Mouse (Mus musculus) liver, embryonic 12.5 days (tissue): ENCODE data around the gene Cap2. TPM values are rescaled to one million over a fixed set of nuclear protein-coding genes. Genes with fewer than 3 reads are reported as not detected.

Experiments
- ATAC-seq: fragments of 200-750 bp; cut with Nextera tagmentation; 2 replicates; pipeline ENCODE4 v1.8.0; 2017; ENCODE audit warnings: moderate number of reproducible peaks, mild to moderate bottlenecking, moderate library complexity
- H3K27ac ChIP-seq: fragments of 300-500 bp; sonication (generic); 2 replicates; pipeline ENCODE4 v1.5.1; 2016; ENCODE audit warnings: mild to moderate bottlenecking
- H3K27me3 ChIP-seq: fragments of 300-500 bp; sonication (generic); replicated peaks from 2 replicates; pipeline ENCODE4 v1.6.1; 2016; ENCODE audit warnings: mild to moderate bottlenecking, moderate library complexity
- H3K36me3 ChIP-seq: fragments of 300-500 bp; sonication (generic); 2 replicates; pipeline ENCODE4 v1.6.1; 2016; ENCODE audit warnings: mild to moderate bottlenecking, moderate library complexity
- H3K4me1 ChIP-seq: fragments of 300-500 bp; sonication (generic); 2 replicates; pipeline ENCODE4 v1.6.1; 2016
- H3K4me2 ChIP-seq: fragments of 300-500 bp; sonication (generic); 2 replicates; pipeline ENCODE4 v1.6.1; 2016; ENCODE audit warnings: mild to moderate bottlenecking, moderate library complexity
- H3K4me3 ChIP-seq: fragments of 300-500 bp; sonication (generic); 2 replicates; pipeline ENCODE4 v1.5.1; 2016; ENCODE audit warnings: mild to moderate bottlenecking, moderate library complexity
- H3K9ac ChIP-seq: fragments of 300-500 bp; sonication (generic); 2 replicates; pipeline ENCODE4 v1.6.1; 2016; ENCODE audit warnings: mild to moderate bottlenecking, moderate library complexity
- H3K9me3 ChIP-seq: fragments of 300-500 bp; sonication (generic); replicated peaks from 2 replicates; pipeline ENCODE4 v1.6.1; 2016; ENCODE audit warnings: mild to moderate bottlenecking, moderate library complexity
- WGBS: fragments of 180-500 bp; shearing (Covaris S2); methylation state at CpG from one replicate; pipeline ENCODE4 v1.1.7; 2016; ENCODE audit not compliant: insufficient replicate concordance; 5-methylcytosine and 5-hydroxymethylcytosine counted together
- polyA plus RNA-seq: library from polyadenylated mRNA; unstranded; fragments of >200 nt; fragmentation: Nextera tagmentation; extraction: Ambion mirVana; gene quantifications from 2 replicates; pipeline ENCODE4 v1.2.1, GENCODE M21; 2016

Cap2 gene
- polyA plus RNA-seq, 1 experiment from 2014 or later, result 2.4 TPM

DNA sequence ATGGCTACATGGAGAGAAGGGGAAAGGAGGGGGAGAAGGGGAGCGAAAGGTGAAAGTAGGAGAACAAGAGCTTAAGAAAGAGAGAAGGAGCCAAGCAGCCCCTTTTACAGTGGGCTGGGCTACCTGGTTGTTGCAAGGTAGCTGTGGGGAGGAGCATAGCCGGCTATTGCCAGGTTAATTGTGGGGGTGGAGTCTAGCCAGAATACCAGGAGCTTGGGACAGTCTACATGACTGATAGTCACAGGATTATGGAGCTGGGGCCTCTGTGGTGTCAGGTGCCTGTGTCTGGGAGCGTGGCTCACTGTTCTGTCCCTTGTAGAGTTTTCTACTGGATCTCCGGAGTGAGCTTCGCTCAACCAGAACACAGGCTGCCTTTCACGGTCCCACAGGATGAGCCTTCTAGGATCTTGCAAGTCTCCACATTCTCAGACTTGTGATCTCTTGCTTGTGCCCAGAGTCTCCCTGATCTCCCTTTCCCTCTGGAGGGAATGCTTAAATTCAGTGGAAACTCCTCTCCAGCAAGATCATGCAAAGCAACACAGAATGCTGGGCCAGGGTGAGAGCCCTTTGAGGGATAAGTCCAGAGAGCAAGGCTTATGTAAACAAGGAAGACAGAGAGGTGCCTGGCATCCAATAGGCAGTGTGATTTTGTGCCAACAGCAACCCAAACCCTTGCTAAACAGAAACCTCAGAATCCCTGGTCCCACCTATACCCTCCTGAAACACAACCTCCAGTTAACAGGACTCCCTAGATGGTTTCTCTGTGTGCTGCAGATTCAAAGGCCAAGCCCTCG, 119.5 kb downstream of the Cap2 start:
- no peak overlapping the region for H3K4me2 ChIP-seq
- no peak overlapping the region for H3K4me3 ChIP-seq
- ATAC-seq, result no peak
- WGBS, result 74% methylated on average over 7 of the region's 7 CpGs
- H3K27ac ChIP-seq, result no peak overlapping the region
- no peaks in the 10 kb centered on the region for H3K27me3 ChIP-seq
- H3K9me3 ChIP-seq, result no peaks in the 10 kb centered on the region
- H3K36me3 ChIP-seq, result no peaks in the 10 kb centered on the region
- H3K4me1 ChIP-seq, result no peaks in the 10 kb centered on the region
- H3K9ac ChIP-seq, result no peak overlapping the region

DNA sequence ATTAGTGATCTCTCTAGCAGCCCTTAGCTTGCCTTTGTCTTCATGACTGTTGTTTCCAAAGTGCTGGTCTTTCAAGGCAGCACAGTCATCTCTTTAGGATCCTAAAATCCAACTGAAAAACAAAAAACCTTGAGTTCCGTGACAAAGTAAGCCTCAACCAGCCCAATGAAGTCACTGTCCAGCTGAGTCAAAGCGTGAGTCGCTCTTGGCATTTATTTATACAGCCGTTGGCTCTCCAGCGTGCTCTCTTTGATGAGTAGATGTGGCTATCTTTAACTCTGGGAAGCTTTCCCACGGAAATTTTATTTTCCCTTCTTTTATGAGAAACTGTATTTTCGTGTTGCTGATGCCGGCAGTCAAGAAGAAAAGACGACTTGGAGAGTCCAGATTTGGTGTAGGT, 125.0 kb downstream of the Cap2 start:
- ATAC-seq, result no peak
- Histone ChIP-seq H3K27ac (no peak overlapping the region), H3K4me2 (no peak overlapping the region), H3K27me3 (no peaks in the 10 kb centered on the region), H3K9ac (no peak overlapping the region), H3K36me3 (no peaks in the 10 kb centered on the region), H3K4me3 (no peak overlapping the region), H3K4me1 (no peaks in the 10 kb centered on the region), H3K9me3 (no peaks in the 10 kb centered on the region)
- WGBS, result 79% methylated on average over 9 of the region's 9 CpGs

GRCm38 (mm10) chr13:46627841-46628240, 126.2 kb downstream of the Cap2 start:
- Histone ChIP-seq H3K27ac (no peak overlapping the region), H3K4me2 (no peak overlapping the region), H3K9ac (no peak overlapping the region), H3K36me3 (no peaks in the 10 kb centered on the region), H3K4me3 (no peak overlapping the region), H3K9me3 (no peaks in the 10 kb centered on the region), H3K27me3 (no peaks in the 10 kb centered on the region), H3K4me1 (peaks cover 3% of the 10 kb centered on the region; the same call in 1 of the 2 replicates)
- no peak for ATAC-seq
- WGBS, result 79% methylated on average over 10 of the region's 10 CpGs

DNA sequence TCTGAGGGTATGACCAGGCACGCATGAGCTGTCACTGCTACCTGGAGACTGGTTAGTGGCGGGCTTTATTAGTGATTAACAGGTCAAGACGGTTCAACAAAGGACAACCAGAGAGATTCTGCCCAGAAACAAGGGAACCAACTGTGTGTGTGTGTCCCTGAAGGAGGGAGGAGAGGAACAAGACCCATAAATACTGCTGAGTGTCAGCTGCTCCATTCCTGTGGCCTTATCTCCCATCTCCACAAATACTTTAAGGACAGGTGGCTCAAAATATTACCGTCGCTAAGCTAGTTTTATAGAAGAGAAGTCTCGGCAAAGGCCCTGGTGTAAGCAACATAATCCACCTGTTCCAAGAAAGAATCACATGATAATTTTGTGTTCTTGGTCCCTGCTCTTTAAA, 127.7 kb downstream of the Cap2 start:
- no peak overlapping the region for H3K27ac ChIP-seq
- H3K9me3 ChIP-seq, result no peaks in the 10 kb centered on the region
- WGBS, result 70% methylated on average over 6 of the region's 6 CpGs
- no peak for ATAC-seq
- no peak overlapping the region for H3K4me2 ChIP-seq
- H3K27me3 ChIP-seq, result no peaks in the 10 kb centered on the region
- no peaks in the 10 kb centered on the region for H3K36me3 ChIP-seq
- H3K4me1 ChIP-seq, result peaks cover 3% of the 10 kb centered on the region; the same call in 1 of the 2 replicates
- no peak overlapping the region for H3K4me3 ChIP-seq
- no peak overlapping the region for H3K9ac ChIP-seq

- 49% methylated on average over 4 of the region's 4 CpGs for WGBS
- Histone ChIP-seq H3K36me3 (0 out of 2 replicates have a peak, but pooled peaks cover 4% of the 10 kb centered on the region), H3K27me3 (no peaks in the 10 kb centered on the region)
These were observed 131.1 kb downstream of the Cap2 start for GRCm38 (mm10) chr13:46632796-46633195.

GRCm38 (mm10) chr13:46633320-46634132, 131.9 kb downstream of the Cap2 start:
- no peak for ATAC-seq
- Histone ChIP-seq H3K27me3 (no peaks in the 10 kb centered on the region), H3K9me3 (no peaks in the 10 kb centered on the region), H3K36me3 (0 out of 2 replicates have a peak, but pooled peaks cover 4% of the 10 kb centered on the region), H3K4me2 (0 out of 2 replicates have a peak overlapping the region, but pooled peaks have one; percentile 8), H3K9ac (no peak overlapping the region), H3K4me1 (peaks cover 3% of the 10 kb centered on the region; the same call in 1 of the 2 replicates), H3K4me3 (no peak overlapping the region), H3K27ac (no peak overlapping the region)
- 58% methylated on average over 18 of the region's 18 CpGs for WGBS

More at GRCm38 (mm10) chr13:46632796-46633195, 131.1 kb downstream of the Cap2 start:
- Histone ChIP-seq H3K9ac (no peak overlapping the region), H3K27ac (no peak overlapping the region), H3K4me3 (no peak overlapping the region), H3K4me1 (peaks cover 3% of the 10 kb centered on the region; the same call in 1 of the 2 replicates), H3K4me2 (no peak overlapping the region), H3K9me3 (no peaks in the 10 kb centered on the region)
- no peak for ATAC-seq

DNA sequence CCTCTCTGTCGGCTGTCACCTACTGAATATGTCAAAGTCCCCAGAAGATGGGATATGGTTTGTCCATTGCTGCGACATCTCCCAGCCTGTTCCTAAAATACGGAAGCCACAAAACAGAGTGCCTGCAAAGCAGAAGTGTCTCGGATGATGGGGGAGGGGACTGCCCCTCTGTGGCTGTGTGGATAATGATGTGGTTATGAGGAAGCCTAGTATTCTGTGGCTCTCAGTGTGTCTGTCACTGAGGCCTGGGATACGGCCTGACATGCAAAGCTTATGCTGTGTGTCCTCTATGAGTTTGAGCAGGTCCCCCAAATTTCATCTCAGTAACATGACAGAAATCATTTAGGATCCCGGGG, 132.5 kb downstream of the Cap2 start:
- Histone ChIP-seq H3K27ac (no peak overlapping the region), H3K9me3 (no peaks in the 10 kb centered on the region), H3K36me3 (0 out of 2 replicates have a peak, but pooled peaks cover 4% of the 10 kb centered on the region), H3K4me1 (peaks cover 3% of the 10 kb centered on the region; the same call in 1 of the 2 replicates), H3K4me2 (0 out of 2 replicates have a peak overlapping the region, but pooled peaks have one; percentile 8), H3K4me3 (no peak overlapping the region), H3K27me3 (no peaks in the 10 kb centered on the region), H3K9ac (no peak overlapping the region)
- no peak for ATAC-seq
- WGBS, result 20% methylated on average over 6 of the region's 6 CpGs

DNA sequence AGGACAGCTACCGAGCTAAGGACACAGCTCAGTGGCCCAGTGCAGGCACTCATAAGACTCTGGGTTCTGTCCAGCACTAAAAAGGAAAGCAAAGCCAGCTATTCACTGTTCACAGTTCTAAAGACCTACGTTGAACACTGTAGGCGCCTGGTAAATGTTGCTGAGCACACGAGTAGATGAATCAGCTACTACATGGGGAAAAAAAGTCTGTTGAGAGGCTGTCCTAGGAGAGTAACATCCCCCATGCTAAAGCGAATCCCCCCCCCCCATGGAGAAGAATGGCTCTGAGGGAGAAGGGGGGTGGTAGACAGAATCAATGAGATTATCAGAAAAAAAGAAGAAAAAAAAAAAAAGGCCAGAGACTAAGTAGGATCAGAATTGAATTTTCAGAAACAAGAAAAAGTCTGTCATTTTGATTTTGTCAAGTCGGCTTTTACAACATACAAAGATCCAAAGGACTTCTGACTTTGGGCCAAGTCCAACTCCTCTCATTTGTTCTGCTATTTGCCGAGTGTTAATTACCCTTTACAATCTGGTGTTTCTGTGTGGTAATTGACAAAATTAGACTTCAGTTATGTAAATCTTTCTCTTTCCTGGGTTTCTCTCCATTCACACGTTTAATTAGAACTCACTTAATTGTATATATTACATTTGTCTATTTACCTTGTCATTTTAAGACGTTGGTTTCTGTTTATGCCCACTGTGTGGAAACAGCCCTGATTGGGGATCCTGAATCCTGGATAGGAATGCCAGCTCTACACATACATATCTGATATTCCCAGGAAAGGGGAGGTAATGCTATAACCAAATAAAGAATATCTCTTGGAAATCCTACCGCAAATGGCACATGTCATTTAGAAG, 139.2 kb downstream of the Cap2 start:
- Histone ChIP-seq H3K4me2 (no peak overlapping the region), H3K27ac (no peak overlapping the region), H3K4me1 (no peaks in the 10 kb centered on the region), H3K9me3 (peaks cover 2% of the 10 kb centered on the region; the same call in 1 of the 2 replicates), H3K9ac (no peak overlapping the region), H3K27me3 (no peaks in the 10 kb centered on the region), H3K4me3 (no peak overlapping the region), H3K36me3 (0 out of 2 replicates have a peak, but pooled peaks cover 4% of the 10 kb centered on the region)
- WGBS, result 79% methylated on average over 10 of the region's 10 CpGs
- ATAC-seq, result no peak

DNA sequence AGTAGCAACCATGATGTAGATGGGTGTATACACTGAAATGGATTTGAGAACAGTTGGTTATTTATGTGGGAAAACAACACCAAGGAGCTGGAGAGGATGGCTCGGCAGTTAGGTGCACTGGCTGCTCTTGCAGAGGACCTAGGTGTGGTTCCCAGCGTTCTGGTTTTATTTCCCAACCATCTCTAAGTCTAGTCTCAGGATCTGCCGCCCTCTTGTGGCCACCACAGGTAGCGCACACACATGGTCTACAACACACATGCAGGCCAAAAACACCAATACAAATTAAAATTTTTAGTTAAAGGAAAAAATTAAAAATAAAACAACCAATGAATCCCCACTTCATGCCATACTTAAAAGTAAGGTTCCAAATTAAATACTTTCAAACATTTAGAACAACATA, 140.7 kb downstream of the Cap2 start:
- Histone ChIP-seq H3K9me3 (peaks cover 2% of the 10 kb centered on the region; the same call in 1 of the 2 replicates), H3K36me3 (no peaks in the 10 kb centered on the region), H3K4me1 (no peaks in the 10 kb centered on the region), H3K4me3 (no peak overlapping the region), H3K4me2 (no peak overlapping the region), H3K27ac (no peak overlapping the region), H3K9ac (no peak overlapping the region), H3K27me3 (no peaks in the 10 kb centered on the region)
- 69% methylated on average over 4 of the region's 4 CpGs for WGBS
- no peak for ATAC-seq

GRCm38 (mm10) chr13:46644175-46644574, 142.5 kb downstream of the Cap2 start:
- no peaks in the 10 kb centered on the region for H3K36me3 ChIP-seq
- H3K27ac ChIP-seq, result no peak overlapping the region
- no peak for ATAC-seq
- no peak overlapping the region for H3K4me3 ChIP-seq
- no peaks in the 10 kb centered on the region for H3K4me1 ChIP-seq
- H3K4me2 ChIP-seq, result no peak overlapping the region
- H3K27me3 ChIP-seq, result no peaks in the 10 kb centered on the region
- no peak overlapping the region for H3K9ac ChIP-seq
- WGBS, result 73% methylated on average over 6 of the region's 6 CpGs
- H3K9me3 ChIP-seq, result peaks cover 2% of the 10 kb centered on the region; the same call in 1 of the 2 replicates

GRCm38 (mm10) chr13:46645476-46645875, 143.8 kb downstream of the Cap2 start:
- 75% methylated on average over 6 of the region's 6 CpGs for WGBS
- Histone ChIP-seq H3K4me1 (no peaks in the 10 kb centered on the region), H3K9ac (no peak overlapping the region), H3K9me3 (peaks cover 2% of the 10 kb centered on the region; the same call in 1 of the 2 replicates), H3K27me3 (no peaks in the 10 kb centered on the region), H3K36me3 (no peaks in the 10 kb centered on the region), H3K4me3 (no peak overlapping the region), H3K27ac (no peak overlapping the region), H3K4me2 (no peak overlapping the region)
- ATAC-seq, result no peak
